Mouse (Mus musculus) embryonic facial prominence, embryonic 11.5 days (tissue): Measurements from ENCODE around the gene Gja5. TPM values are rescaled to one million over a fixed set of nuclear protein-coding genes. Genes with fewer than 3 reads are reported as not detected.
"Not testable (repeated sequence)": the region's sequence is repeated elsewhere in the genome, so short reads cannot be mapped to it uniquely, and the experiment has no call there.

Experiments used
- ATAC-seq: fragments of 200-750 bp; cut with Nextera tagmentation; replicated peaks from 2 replicates; pipeline ENCODE4 v1.8.0; 2017; ENCODE audit warnings: low read depth; ENCODE audit not compliant: insufficient number of reproducible peaks, low FRiP score, low TSS enrichment
- DNase-seq: peaks from one replicate; pipeline ENCODE4 v3.0.0-alpha.2; 2015; ENCODE audit warnings: low spot score
- H3K27ac ChIP-seq: fragments of 300-500 bp; sonication (generic); replicated peaks from 2 replicates; pipeline ENCODE4 v1.5.1; 2014; ENCODE audit warnings: mild to moderate bottlenecking, low read depth, low read length, control low read depth
- H3K27me3 ChIP-seq: fragments of 300-500 bp; sonication (generic); 2 replicates; pipeline ENCODE4 v1.6.1; 2014; ENCODE audit warnings: mild to moderate bottlenecking, low read length, moderate library complexity, mixed read lengths; ENCODE audit not compliant: control insufficient read depth, insufficient read depth
- H3K36me3 ChIP-seq: fragments of 300-500 bp; sonication (generic); replicated peaks from 2 replicates; pipeline ENCODE4 v1.6.1; 2014; ENCODE audit warnings: low read depth, mild to moderate bottlenecking, low read length, moderate library complexity, mixed read lengths; ENCODE audit not compliant: control insufficient read depth, insufficient read depth
- H3K4me1 ChIP-seq: fragments of 300-500 bp; sonication (generic); 2 replicates; pipeline ENCODE4 v1.6.1; 2014; ENCODE audit warnings: low read length, mixed read lengths; ENCODE audit not compliant: control insufficient read depth, insufficient read depth
- H3K4me2 ChIP-seq: fragments of 300-500 bp; sonication (generic); 2 replicates; pipeline ENCODE4 v1.6.1; 2014; ENCODE audit warnings: low read depth, mild to moderate bottlenecking, control low read depth, low read length, moderate library complexity
- H3K4me3 ChIP-seq: fragments of 300-500 bp; sonication (generic); 2 replicates; pipeline ENCODE4 v1.5.1; 2014; ENCODE audit warnings: low read depth, low read length, control low read depth
- H3K9ac ChIP-seq: fragments of 300-500 bp; sonication (generic); replicated peaks from 2 replicates; pipeline ENCODE4 v1.6.1; 2014; ENCODE audit warnings: mild to moderate bottlenecking, control low read depth, low read length
- H3K9me3 ChIP-seq: fragments of 300-500 bp; sonication (generic); replicated peaks from 2 replicates; pipeline ENCODE4 v1.6.1; 2016; ENCODE audit warnings: mild to moderate bottlenecking, low read length, inconsistent platforms, mixed read lengths; ENCODE audit not compliant: control insufficient read depth
- WGBS: fragments of 180-500 bp; shearing (Covaris S2); extraction: QIAGEN DNeasy Blood & Tissue Kit; methylation state at CpG from one replicate; pipeline ENCODE4 v1.1.7; 2014; 5-methylcytosine and 5-hydroxymethylcytosine counted together
- polyA plus RNA-seq: library from polyadenylated mRNA; unstranded; fragments of >200 nt; fragmentation: Nextera tagmentation; extraction: Ambion mirVana; gene quantifications from 2 replicates; pipeline ENCODE4 v1.2.1, GENCODE M21; 2014

Gja5 gene
- polyA plus RNA-seq, 1 experiment from 2014 or later, result 3.0 TPM

- Histone ChIP-seq H3K27me3 (no peaks in the 10 kb centered on the region), H3K9ac (no peak overlapping the region), H3K36me3 (no peaks in the 10 kb centered on the region), H3K9me3 (no peaks in the 10 kb centered on the region), H3K4me1 (no peaks in the 10 kb centered on the region), H3K4me2 (no peak overlapping the region), H3K27ac (no peak overlapping the region), H3K4me3 (no peak overlapping the region)
- 63% methylated on average over 6 of the region's 6 CpGs for WGBS
- ATAC-seq (no peak), DNase-seq (no peak)
Measured at GRCm38 (mm10) chr3:97064046-97064445, 159.6 kb downstream of the Gja5 start.

GRCm38 (mm10) chr3:97069589-97069988 is 165.1 kb downstream of the Gja5 start:
- not testable (repeated sequence) for H3K9me3 ChIP-seq, H3K36me3 ChIP-seq, H3K4me2 ChIP-seq, H3K27me3 ChIP-seq, H3K9ac ChIP-seq, H3K4me3 ChIP-seq, ATAC-seq, H3K4me1 ChIP-seq, H3K27ac ChIP-seq, DNase-seq
- 87% methylated on average over 7 of the region's 7 CpGs for WGBS

GRCm38 (mm10) chr3:97071916-97072315 is 167.4 kb downstream of the Gja5 start:
- not testable (repeated sequence) for H3K36me3 ChIP-seq, H3K27me3 ChIP-seq, H3K9ac ChIP-seq, H3K4me2 ChIP-seq, ATAC-seq, H3K4me3 ChIP-seq, H3K27ac ChIP-seq, DNase-seq, H3K9me3 ChIP-seq, H3K4me1 ChIP-seq
- 84% methylated on average over 9 of the region's 9 CpGs for WGBS

- H3K4me2 ChIP-seq, DNase-seq, H3K9ac ChIP-seq, H3K36me3 ChIP-seq, H3K9me3 ChIP-seq, H3K4me1 ChIP-seq, H3K27ac ChIP-seq, ATAC-seq, H3K4me3 ChIP-seq, H3K27me3 ChIP-seq: not testable (repeated sequence)
- 79% methylated on average over 5 of the region's 5 CpGs for WGBS
Measured at GRCm38 (mm10) chr3:97072361-97072760, 167.9 kb downstream of the Gja5 start.

GRCm38 (mm10) chr3:97075744-97076350 is 171.4 kb downstream of the Gja5 start:
- H3K9me3 ChIP-seq, H3K9ac ChIP-seq, H3K27me3 ChIP-seq, DNase-seq, H3K4me1 ChIP-seq, H3K36me3 ChIP-seq, H3K27ac ChIP-seq, H3K4me3 ChIP-seq, H3K4me2 ChIP-seq: not testable (repeated sequence)
- 31% methylated on average over 2 of the region's 11 CpGs for WGBS
- ATAC-seq, result peak; percentile 67; the same call in 1 of the 2 replicates

GRCm38 (mm10) chr3:97076412-97076811 is 171.9 kb downstream of the Gja5 start:
- ATAC-seq (no peak), DNase-seq (no peak)
- 63% methylated on average over 6 of the region's 6 CpGs for WGBS
- Histone ChIP-seq H3K9me3 (no peaks in the 10 kb centered on the region), H3K4me2 (no peak overlapping the region), H3K4me1 (no peaks in the 10 kb centered on the region), H3K27me3 (no peaks in the 10 kb centered on the region), H3K9ac (no peak overlapping the region), H3K27ac (no peak overlapping the region), H3K36me3 (no peaks in the 10 kb centered on the region), H3K4me3 (no peak overlapping the region)

- Histone ChIP-seq H3K9ac (no peak overlapping the region), H3K9me3 (no peaks in the 10 kb centered on the region), H3K4me1 (no peaks in the 10 kb centered on the region), H3K4me2 (no peak overlapping the region), H3K4me3 (no peak overlapping the region), H3K36me3 (no peaks in the 10 kb centered on the region), H3K27ac (no peak overlapping the region), H3K27me3 (no peaks in the 10 kb centered on the region)
- ATAC-seq (no peak), DNase-seq (no peak)
- WGBS, result 55% methylated on average over 4 of the region's 4 CpGs
Measured at GRCm38 (mm10) chr3:97078436-97078835, 173.9 kb downstream of the Gja5 start.

GRCm38 (mm10) chr3:97082156-97082555 is 177.7 kb downstream of the Gja5 start:
- no peak overlapping the region for H3K4me2 ChIP-seq
- no peak overlapping the region for H3K27ac ChIP-seq
- H3K9ac ChIP-seq, result no peak overlapping the region
- DNase-seq, result no peak
- no peaks in the 10 kb centered on the region for H3K27me3 ChIP-seq
- H3K4me1 ChIP-seq, result no peaks in the 10 kb centered on the region
- ATAC-seq, result no peak
- H3K36me3 ChIP-seq, result no peaks in the 10 kb centered on the region
- no peak overlapping the region for H3K4me3 ChIP-seq
- WGBS, result 89% methylated on average over 5 of the region's 5 CpGs
- H3K9me3 ChIP-seq, result no peaks in the 10 kb centered on the region
